Mouse (Mus musculus) stomach, embryonic 15.5 days (tissue): Measurements from ENCODE around the gene Ttc27. TPM values are rescaled to one million over a fixed set of nuclear protein-coding genes. Genes with fewer than 3 reads are reported as not detected.
A peak's percentile ranks its signal among the peaks of the same experiment; 100 is the strongest.
"Not testable (repeated sequence)": the region's sequence is repeated elsewhere in the genome, so short reads cannot be mapped to it uniquely, and the experiment has no call there.

ENCODE experiments used
- ATAC-seq: fragments of 200-750 bp; cut with Nextera tagmentation; 2 replicates; pipeline ENCODE4 v1.8.0; 2017; ENCODE audit warnings: low read depth, moderate number of reproducible peaks, moderate TSS enrichment; ENCODE audit not compliant: insufficient read depth, low FRiP score
- H3K27ac ChIP-seq: fragments of 300-500 bp; sonication (generic); 2 replicates; pipeline ENCODE4 v1.5.1; 2015; ENCODE audit warnings: mild to moderate bottlenecking, inconsistent platforms
- H3K27me3 ChIP-seq: fragments of 300-500 bp; sonication (generic); replicated peaks from 2 replicates; pipeline ENCODE4 v1.6.1; 2015; ENCODE audit warnings: inconsistent platforms
- H3K36me3 ChIP-seq: fragments of 300-500 bp; sonication (generic); 2 replicates; pipeline ENCODE4 v1.6.1; 2015; ENCODE audit warnings: inconsistent platforms
- H3K4me1 ChIP-seq: fragments of 300-500 bp; sonication (generic); 2 replicates; pipeline ENCODE4 v1.6.1; 2015; ENCODE audit warnings: inconsistent platforms
- H3K4me2 ChIP-seq: fragments of 300-500 bp; sonication (generic); 2 replicates; pipeline ENCODE4 v1.6.1; 2015; ENCODE audit warnings: mild to moderate bottlenecking, inconsistent platforms
- H3K4me3 ChIP-seq: fragments of 300-500 bp; sonication (generic); replicated peaks from 2 replicates; pipeline ENCODE4 v1.5.1; 2015; ENCODE audit warnings: inconsistent platforms
- H3K9ac ChIP-seq: fragments of 300-500 bp; sonication (generic); 2 replicates; pipeline ENCODE4 v1.6.1; 2015; ENCODE audit warnings: inconsistent platforms
- H3K9me3 ChIP-seq: fragments of 300-500 bp; sonication (generic); 2 replicates; pipeline ENCODE4 v1.6.1; 2016; ENCODE audit warnings: inconsistent platforms
- WGBS: fragments of 180-500 bp; shearing (Covaris S2); methylation state at CpG from one replicate; pipeline ENCODE4 v1.1.7; 2015; 5-methylcytosine and 5-hydroxymethylcytosine counted together
- polyA plus RNA-seq: library from polyadenylated mRNA; unstranded; fragments of >200 nt; fragmentation: Nextera tagmentation; extraction: Ambion mirVana; gene quantifications from 2 replicates; pipeline ENCODE4 v1.2.1, GENCODE M21; 2015

Gene Ttc27
- 21.6 and 22.3 TPM in 2 replicates for polyA plus RNA-seq

- Histone ChIP-seq H3K4me2 (peak within 1 kb of the TSS; percentile 75), H3K27me3 (no peaks in the 10 kb centered on the region), H3K36me3 (peaks cover 3% of the 10 kb centered on the region; the same call in 1 of the 2 replicates), H3K27ac (no peak within 1 kb of the TSS; the same call in 1 of the 2 replicates), H3K4me3 (peak within 1 kb of the TSS; percentile 67), H3K4me1 (no peaks in the 10 kb centered on the region), H3K9me3 (no peaks in the 10 kb centered on the region), H3K9ac (peak within 1 kb of the TSS; percentile 47; the same call in 1 of the 2 replicates)
- WGBS = under 1% methylated on average over 31 of the region's 31 CpGs
- peak; percentile 90 for ATAC-seq
Measured at GRCm38 (mm10) chr17:74717618-74718151, at the start of gene Ttc27. Gene Ttc27, plus strand, starts transcription at chr17:74717732.

GRCm38 (mm10) chr17:74668010-74668409 lies 49.5 kb upstream of the Ttc27 start:
- no peak for ATAC-seq
- Histone ChIP-seq H3K4me2 (no peak overlapping the region), H3K9ac (no peak overlapping the region), H3K4me3 (no peak overlapping the region), H3K27ac (no peak overlapping the region), H3K4me1 (no peaks in the 10 kb centered on the region), H3K9me3 (no peaks in the 10 kb centered on the region), H3K36me3 (peaks cover 29% of the 10 kb centered on the region), H3K27me3 (no peaks in the 10 kb centered on the region)
- WGBS = 75% methylated on average over 1 of the region's 1 CpGs

GRCm38 (mm10) chr17:74670031-74670430 lies 47.5 kb upstream of the Ttc27 start:
- Histone ChIP-seq H3K9ac (no peak overlapping the region), H3K27me3 (no peaks in the 10 kb centered on the region), H3K9me3 (no peaks in the 10 kb centered on the region), H3K4me3 (no peak overlapping the region), H3K27ac (no peak overlapping the region), H3K36me3 (peaks cover 23% of the 10 kb centered on the region), H3K4me2 (no peak overlapping the region), H3K4me1 (no peaks in the 10 kb centered on the region)
- no peak for ATAC-seq
- WGBS = 90% methylated on average over 13 of the region's 13 CpGs

- Histone ChIP-seq H3K9me3 (no peaks in the 10 kb centered on the region), H3K27ac (no peak overlapping the region), H3K9ac (no peak overlapping the region), H3K27me3 (no peaks in the 10 kb centered on the region), H3K4me1 (no peaks in the 10 kb centered on the region), H3K36me3 (peaks cover 25% of the 10 kb centered on the region), H3K4me3 (no peak overlapping the region), H3K4me2 (no peak overlapping the region)
- no peak for ATAC-seq
- 85% methylated on average over 4 of the region's 4 CpGs for WGBS
Measured at GRCm38 (mm10) chr17:74672446-74672845, 45.1 kb upstream of the Ttc27 start.

GRCm38 (mm10) chr17:74673251-74673650 lies 44.3 kb upstream of the Ttc27 start:
- peaks cover 30% of the 10 kb centered on the region for H3K36me3 ChIP-seq
- ATAC-seq = no peak
- no peak overlapping the region for H3K27ac ChIP-seq
- no peak overlapping the region for H3K4me3 ChIP-seq
- H3K9me3 ChIP-seq = no peaks in the 10 kb centered on the region
- no peak overlapping the region for H3K4me2 ChIP-seq
- no peaks in the 10 kb centered on the region for H3K4me1 ChIP-seq
- no peaks in the 10 kb centered on the region for H3K27me3 ChIP-seq
- no peak overlapping the region for H3K9ac ChIP-seq

GRCm38 (mm10) chr17:74678061-74678460 lies 39.5 kb upstream of the Ttc27 start:
- Histone ChIP-seq H3K9me3 (no peaks in the 10 kb centered on the region), H3K27me3 (no peaks in the 10 kb centered on the region), H3K4me3 (no peak overlapping the region), H3K9ac (no peak overlapping the region), H3K36me3 (peaks cover 23% of the 10 kb centered on the region), H3K4me1 (no peaks in the 10 kb centered on the region), H3K4me2 (no peak overlapping the region), H3K27ac (no peak overlapping the region)
- no peak for ATAC-seq
- WGBS = 90% methylated on average over 8 of the region's 8 CpGs

- Histone ChIP-seq H3K27me3 (no peaks in the 10 kb centered on the region), H3K27ac (no peak overlapping the region), H3K4me1 (no peaks in the 10 kb centered on the region), H3K36me3 (peaks cover 12% of the 10 kb centered on the region; the same call in 1 of the 2 replicates), H3K9me3 (no peaks in the 10 kb centered on the region), H3K9ac (no peak overlapping the region), H3K4me3 (no peak overlapping the region), H3K4me2 (no peak overlapping the region)
- ATAC-seq = no peak
- 69% methylated on average over 3 of the region's 3 CpGs for whole genome bisulfite sequencing
Measured at GRCm38 (mm10) chr17:74684927-74685326, 32.6 kb upstream of the Ttc27 start.

GRCm38 (mm10) chr17:74688555-74688954 lies 29.0 kb upstream of the Ttc27 start:
- Histone ChIP-seq H3K4me1 (no peaks in the 10 kb centered on the region), H3K4me2 (no peak overlapping the region), H3K9ac (no peak overlapping the region), H3K27ac (no peak overlapping the region), H3K36me3 (peaks cover 31% of the 10 kb centered on the region), H3K27me3 (no peaks in the 10 kb centered on the region), H3K9me3 (no peaks in the 10 kb centered on the region), H3K4me3 (no peak overlapping the region)
- no peak for ATAC-seq
- 83% methylated on average over 2 of the region's 2 CpGs for WGBS

- Histone ChIP-seq H3K9me3 (no peaks in the 10 kb centered on the region), H3K9ac (no peak overlapping the region), H3K4me1 (no peaks in the 10 kb centered on the region), H3K36me3 (peaks cover 31% of the 10 kb centered on the region), H3K27ac (no peak overlapping the region), H3K27me3 (no peaks in the 10 kb centered on the region), H3K4me2 (no peak overlapping the region), H3K4me3 (no peak overlapping the region)
- WGBS = 91% methylated on average over 4 of the region's 4 CpGs
- ATAC-seq = no peak
Measured at GRCm38 (mm10) chr17:74689406-74689805, 28.1 kb upstream of the Ttc27 start.

GRCm38 (mm10) chr17:74701661-74702060 lies 15.9 kb upstream of the Ttc27 start:
- H3K4me3 ChIP-seq, H3K4me2 ChIP-seq, H3K4me1 ChIP-seq, H3K9ac ChIP-seq, H3K27me3 ChIP-seq, H3K27ac ChIP-seq, H3K9me3 ChIP-seq, ATAC-seq: not testable (repeated sequence)
- peaks cover 36% of the 10 kb centered on the region for H3K36me3 ChIP-seq
- WGBS = 90% methylated on average over 2 of the region's 2 CpGs

- 83% methylated on average over 5 of the region's 5 CpGs for WGBS
- Histone ChIP-seq H3K4me2 (no peak overlapping the region), H3K9me3 (no peaks in the 10 kb centered on the region), H3K4me1 (no peaks in the 10 kb centered on the region), H3K27me3 (no peaks in the 10 kb centered on the region), H3K9ac (no peak overlapping the region), H3K27ac (no peak overlapping the region), H3K36me3 (peaks cover 8% of the 10 kb centered on the region; the same call in 1 of the 2 replicates), H3K4me3 (no peak overlapping the region)
- ATAC-seq = no peak
Measured at GRCm38 (mm10) chr17:74705480-74705879, 12.1 kb upstream of the Ttc27 start.

- Histone ChIP-seq H3K36me3 (peaks cover 8% of the 10 kb centered on the region; the same call in 1 of the 2 replicates), H3K9ac (no peak overlapping the region), H3K4me3 (no peak overlapping the region), H3K27me3 (no peaks in the 10 kb centered on the region), H3K4me1 (no peaks in the 10 kb centered on the region), H3K9me3 (no peaks in the 10 kb centered on the region), H3K4me2 (no peak overlapping the region), H3K27ac (no peak overlapping the region)
- ATAC-seq = no peak
Measured at GRCm38 (mm10) chr17:74706593-74706992, 10.9 kb upstream of the Ttc27 start.

GRCm38 (mm10) chr17:74707637-74708152 lies 9.8 kb upstream of the Ttc27 start:
- no peaks in the 10 kb centered on the region for H3K9me3 ChIP-seq
- WGBS = 80% methylated on average over 7 of the region's 7 CpGs
- H3K36me3 ChIP-seq = 0 out of 2 replicates have a peak, but pooled peaks cover 3% of the 10 kb centered on the region
- no peak overlapping the region for H3K27ac ChIP-seq
- no peak overlapping the region for H3K9ac ChIP-seq
- H3K27me3 ChIP-seq = no peaks in the 10 kb centered on the region
- no peak for ATAC-seq
- no peak overlapping the region for H3K4me3 ChIP-seq
- no peaks in the 10 kb centered on the region for H3K4me1 ChIP-seq
- H3K4me2 ChIP-seq = no peak overlapping the region
